Comparison of ENCODE assay signal across 8 mouse cellular contexts in the genomic region with DNA sequence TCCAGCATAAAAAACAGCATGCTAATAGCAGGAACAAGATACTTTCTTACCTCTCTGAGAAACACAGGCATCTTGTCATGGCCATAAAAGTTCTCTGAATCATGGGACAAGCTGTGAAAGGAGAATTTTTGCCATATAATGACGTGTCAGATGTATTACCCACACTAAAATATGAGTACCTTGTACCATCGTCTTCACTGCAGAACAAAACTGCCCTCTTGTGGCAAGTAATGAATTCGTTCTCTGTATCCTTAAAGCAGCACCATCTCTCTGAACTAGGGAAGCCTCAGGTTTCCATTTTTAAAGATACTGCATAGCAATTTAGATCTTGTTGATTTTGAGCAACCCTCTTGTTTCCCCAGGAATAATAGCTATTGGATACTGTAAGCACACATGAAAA.
DNase-seq lines count a peak whose midpoint lies in the region; ATAC-seq and TF ChIP-seq lines count a peak whose summit lies in the region.

No protein-coding gene starts in this region.

- no peaks in the 10 kb centered on the region for H3K9me3 ChIP-seq in heart, embryonic 10.5 days

- POLR2A ChIA-PET in Patski (lab: Charles Lee): no interaction called here

- intact Hi-C loops in heart, adult 2 months (cut with DNase I): loop anchor here (1.0 to 5.0 kb wide), 5 partner anchors 84 to 326 kb away; no protein-coding TSS in a partner anchor

- no peak for TF ChIP-seq POLR2A in heart, adult 2 months (IDR thresholded peaks at IDR 0.05; ENCODE audit: insufficient read depth, low read depth, low read length)

- no peaks in the 10 kb centered on the region for H3K79me2 ChIP-seq in heart, adult 2 months (replicated peaks; ENCODE audit: control insufficient read depth, insufficient read depth, low read length)

- CTCF ChIA-PET in Patski (lab: Charles Lee): interaction anchor here (1.6 kb wide), 1 partner anchor 36 kb away, joined by 3 read pairs; no protein-coding TSS in a partner anchor

- peak; percentile 87 for TF ChIP-seq CTCF in heart, adult 2 months (IDR thresholded peaks at IDR 0.05)
- peak; percentile 59 for TF ChIP-seq CTCF in Patski (IDR thresholded peaks at IDR 0.05)

- H3K9ac ChIP-seq in heart, adult 2 months (ENCODE audit: low read depth, low read length): no peak overlapping the region

- no peaks in the 10 kb centered on the region for H3K4me1 ChIP-seq in heart, adult 2 months (ENCODE audit: control insufficient read depth, insufficient read depth, low read length)
- H3K4me1 ChIP-seq in heart, embryonic 10.5 days: no peaks in the 10 kb centered on the region

- 2% methylated on average over 3 of the region's 3 CpGs for WGBS in heart, adult 2 months
- 20% methylated on average over 3 of the region's 3 CpGs for WGBS in heart, embryonic 10.5 days

- TF ChIP-seq EP300 in heart, adult 2 months (IDR thresholded peaks at IDR 0.05; ENCODE audit: insufficient read depth, low read depth, low read length): no peak

- peak; percentile 74 for ATAC-seq in Patski

- H3K4me3 ChIP-seq in heart, adult 2 months: no peak overlapping the region
- no peak overlapping the region for H3K4me3 ChIP-seq in heart, embryonic 10.5 days

- no peaks in the 10 kb centered on the region for H3K27me3 ChIP-seq in heart, adult 2 months (ENCODE audit: control insufficient read depth, insufficient read depth, low read length)
- no peaks in the 10 kb centered on the region for H3K27me3 ChIP-seq in heart, embryonic 10.5 days (ENCODE audit: insufficient read depth, poor library complexity, severe bottlenecking)
- peaks cover 2% of the 10 kb centered on the region for H3K27me3 ChIP-seq in Patski

- no peak overlapping the region; the same call in 1 of the 2 replicates for H3K27ac ChIP-seq in heart, adult 2 months
- no peak overlapping the region for H3K27ac ChIP-seq in heart, embryonic 10.5 days

- peak in 1 of 2 experiments; percentile 9 for DNase-seq in heart, adult 2 months
- DNase-seq in heart, embryonic 10.5 days (ENCODE audit: low spot score): no peak
- DNase-seq in 416B (ENCODE audit: low read depth) (peak; percentile 73), Patski (ENCODE audit: low read depth, low spot score) (no peak)
- DNase-seq in embryo, embryonic 11.5 days (ENCODE audit: low read depth, low spot score): peak; percentile 8
- peak; percentile 54 for DNase-seq in kidney, postnatal 14 days
- peak; percentile 34 for DNase-seq in mesoderm, embryonic 11.5 days (ENCODE audit: low read depth, low spot score)
- DNase-seq in testis, postnatal 14 days (ENCODE audit: low spot score): no peak

- in situ Hi-C loops in Patski (cut with MboI; ENCODE audit: low pct_unique_long_range_greater_than_20kb): loop anchor here (10.0 kb wide), 1 partner anchor 313 kb away; no protein-coding TSS in a partner anchor

- H3K36me3 ChIP-seq in heart, adult 2 months (ENCODE audit: control insufficient read depth, insufficient read depth, low read length): peaks cover 6% of the 10 kb centered on the region; the same call in 1 of the 2 replicates
- no peaks in the 10 kb centered on the region for H3K36me3 ChIP-seq in heart, embryonic 10.5 days

Comparison
In these comparisons a context has a peak if more than half of its experiments do, and no peak if none do; other contexts are left out.
1. DNase-seq: peak in 416B (single experiment), embryo, embryonic 11.5 days (single experiment), kidney, postnatal 14 days (single experiment) and mesoderm, embryonic 11.5 days (single experiment); none in heart, embryonic 10.5 days (single experiment), Patski (single experiment) and testis, postnatal 14 days (single experiment).